Mouse (Mus musculus): ENCODE results near the gene F2rl2. TPM values are rescaled to one million over a fixed set of nuclear protein-coding genes. Genes with fewer than 3 reads are reported as not detected.
A peak's percentile ranks its signal among the peaks of the same experiment; 100 is the strongest.

Gene F2rl2
- total RNA-seq, 2 experiments from 2014 or later: not detected

DNA sequence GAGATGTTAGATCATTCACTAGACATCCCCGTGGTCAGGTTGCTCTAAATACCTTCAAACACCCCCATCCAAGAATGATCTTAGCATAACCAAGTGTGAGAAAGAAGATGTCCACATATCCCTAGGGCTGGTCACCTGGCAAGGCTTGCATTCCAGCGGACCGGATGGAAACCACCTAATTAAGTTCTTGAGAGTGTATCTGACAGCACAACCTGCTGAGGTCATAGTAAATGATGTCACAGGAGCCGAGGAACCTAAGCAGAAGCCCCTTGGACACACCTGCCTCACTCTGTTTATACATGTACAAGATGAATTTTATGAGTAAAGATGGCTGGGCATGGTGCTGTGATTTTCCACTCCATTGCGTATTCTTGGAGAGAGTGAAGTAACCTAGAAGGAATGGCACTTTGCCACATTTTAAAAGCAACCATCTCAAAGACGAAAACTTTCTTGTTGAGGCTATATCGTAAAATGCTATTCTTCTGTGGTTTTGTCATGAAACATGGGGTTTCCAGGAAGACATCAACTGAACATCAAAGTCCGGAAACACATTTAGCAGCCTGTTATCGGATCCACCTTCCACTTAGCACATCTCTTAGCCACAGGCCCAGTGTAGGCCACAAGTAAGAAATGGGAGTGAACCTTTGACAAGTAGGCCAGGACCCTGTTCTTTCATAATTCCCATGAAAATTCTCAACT is 16.1 kb downstream of the F2rl2 start:
- TF ChIP-seq CTCF (IDR thresholded peaks at IDR 0.05): no peak
- DNase-seq: no peak
- Histone ChIP-seq H3K27ac (no peak overlapping the region), H3K4me3 (no peak overlapping the region)
- intact Hi-C loops (cut with DNase I): no loop called here

GRCm38 (mm10) chr13:95714271-95714975 is 17.8 kb downstream of the F2rl2 start:
- intact Hi-C loops (cut with DNase I): no loop called here
- DNase-seq: no peak
- H3K27ac ChIP-seq: no peak overlapping the region
- no peak overlapping the region for H3K4me3 ChIP-seq
- no peak for TF ChIP-seq CTCF (IDR thresholded peaks at IDR 0.05)

- no peak overlapping the region for H3K27ac ChIP-seq
- intact Hi-C loops (cut with DNase I): no loop called here
- no peak overlapping the region for H3K4me3 ChIP-seq
- DNase-seq: no peak
- TF ChIP-seq CTCF (IDR thresholded peaks at IDR 0.05): no peak
Observed at GRCm38 (mm10) chr13:95715356-95715755, 18.7 kb downstream of the F2rl2 start.

GRCm38 (mm10) chr13:95719320-95720232 is 22.9 kb downstream of the F2rl2 start:
- peak; percentile 63 for DNase-seq
- H3K27ac ChIP-seq: no peak overlapping the region
- H3K4me3 ChIP-seq: peak overlapping the region; percentile 51
- intact Hi-C loops (cut with DNase I): loop anchor here (1.0 kb wide), 1 partner anchor 156 kb away; no protein-coding TSS in a partner anchor
- peak; percentile 80 for TF ChIP-seq CTCF (IDR thresholded peaks at IDR 0.05)

DNA sequence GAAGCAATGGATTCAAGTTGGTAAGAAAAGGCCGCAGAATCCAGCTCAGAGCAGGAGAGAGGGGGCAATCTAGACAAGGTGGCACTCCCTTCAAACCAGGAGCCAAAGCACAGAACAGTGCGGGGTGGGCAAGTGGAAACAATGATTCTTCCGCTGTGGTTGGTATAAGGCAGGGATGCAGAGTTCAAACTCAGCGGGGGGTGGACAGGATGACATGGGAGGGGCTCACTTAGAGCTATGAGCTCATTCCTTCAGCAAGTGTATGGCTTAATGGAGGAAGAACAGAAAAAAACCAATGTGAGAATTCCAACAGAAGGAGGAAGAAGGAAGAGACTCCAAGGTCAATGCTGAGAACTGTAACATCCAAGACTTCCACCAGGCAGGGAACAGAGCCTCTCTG is 33.8 kb downstream of the F2rl2 start:
- no peak for TF ChIP-seq CTCF (IDR thresholded peaks at IDR 0.05)
- intact Hi-C loops (cut with DNase I): no loop called here
- DNase-seq: no peak
- Histone ChIP-seq H3K4me3 (no peak overlapping the region), H3K27ac (no peak overlapping the region)

- Histone ChIP-seq H3K27ac (no peak overlapping the region), H3K4me3 (no peak overlapping the region)
- no peak for DNase-seq
- TF ChIP-seq CTCF (IDR thresholded peaks at IDR 0.05): peak; percentile 29; the same call in 1 of the 2 replicates
- intact Hi-C loops (cut with DNase I): no loop called here
Observed at GRCm38 (mm10) chr13:95739651-95740050, 43.0 kb downstream of the F2rl2 start.

DNA sequence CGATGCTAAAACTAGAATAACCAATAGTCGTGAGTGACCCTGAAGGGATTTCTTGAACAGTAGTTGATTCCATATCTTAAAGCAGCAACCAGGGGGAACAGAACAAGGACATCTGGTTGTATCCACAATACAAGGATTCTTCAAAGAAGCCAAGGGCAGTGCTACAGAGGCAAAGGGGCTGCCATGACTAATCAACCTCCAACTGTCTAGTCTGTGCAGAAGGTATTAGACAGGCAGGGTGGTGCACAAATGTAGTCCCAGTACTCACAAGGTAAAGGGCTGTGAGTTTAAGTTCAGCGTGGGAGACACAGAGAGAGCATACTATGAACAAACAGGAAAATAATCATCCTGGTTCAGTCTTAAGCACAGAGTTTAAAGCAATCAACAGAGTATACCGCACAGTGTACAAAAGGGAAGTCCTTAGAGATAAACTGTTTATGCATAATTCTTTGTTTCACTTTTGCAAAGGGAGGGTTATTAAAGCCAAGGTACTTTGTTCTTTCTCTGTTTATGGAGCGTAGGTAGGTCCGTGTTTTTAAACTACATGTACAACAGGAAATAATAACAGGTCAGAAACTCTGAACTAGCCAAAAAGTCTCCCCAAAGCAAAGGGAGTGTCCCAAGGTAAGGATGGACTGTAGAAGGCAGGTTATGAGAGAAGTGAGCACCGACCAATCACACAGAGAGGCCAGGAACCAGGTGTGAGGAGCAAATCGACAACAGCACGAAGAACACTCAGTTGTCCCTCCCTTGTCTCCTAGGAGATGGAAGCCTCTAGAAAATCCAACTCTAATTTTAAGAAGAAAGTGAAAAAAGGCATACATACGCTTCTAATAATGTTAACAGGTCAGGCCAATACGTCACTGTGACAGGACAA is 45.4 kb downstream of the F2rl2 start:
- Histone ChIP-seq H3K4me3 (no peak overlapping the region), H3K27ac (no peak overlapping the region)
- DNase-seq: no peak
- intact Hi-C loops (cut with DNase I): no loop called here
- TF ChIP-seq CTCF (IDR thresholded peaks at IDR 0.05): no peak

- no peak for TF ChIP-seq CTCF (IDR thresholded peaks at IDR 0.05)
- intact Hi-C loops (cut with DNase I): no loop called here
- no peak overlapping the region for H3K4me3 ChIP-seq
- H3K27ac ChIP-seq: no peak overlapping the region
- no peak for DNase-seq
Observed at GRCm38 (mm10) chr13:95742881-95743466, 46.3 kb downstream of the F2rl2 start.

DNA sequence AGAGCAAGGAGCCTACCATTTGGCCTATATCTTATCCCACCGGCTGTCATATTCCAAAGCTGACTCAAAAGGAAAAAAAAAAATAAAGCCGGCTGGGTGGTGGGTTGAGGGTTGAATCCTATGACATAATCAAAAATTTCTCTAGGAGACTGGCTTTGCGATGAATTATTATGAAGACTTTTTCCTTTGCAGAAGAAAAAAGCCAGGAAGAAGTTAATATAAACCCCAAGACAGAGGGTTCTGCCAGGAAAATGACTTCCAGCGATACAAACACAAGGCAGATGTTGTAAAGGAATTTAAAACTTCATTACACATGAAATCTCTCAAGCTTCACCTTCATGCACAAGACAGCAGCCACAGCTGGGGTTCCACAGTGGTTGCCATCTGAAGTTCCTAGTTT is 48.8 kb downstream of the F2rl2 start:
- no peak for TF ChIP-seq CTCF (IDR thresholded peaks at IDR 0.05)
- DNase-seq: no peak
- intact Hi-C loops (cut with DNase I): no loop called here
- Histone ChIP-seq H3K27ac (no peak overlapping the region), H3K4me3 (no peak overlapping the region)

GRCm38 (mm10) chr13:95746509-95746908 is 49.9 kb downstream of the F2rl2 start:
- intact Hi-C loops (cut with DNase I): no loop called here
- peak; percentile 57 for DNase-seq
- H3K27ac ChIP-seq: no peak overlapping the region
- peak; percentile 88 for TF ChIP-seq CTCF (IDR thresholded peaks at IDR 0.05)
- no peak overlapping the region for H3K4me3 ChIP-seq

DNA sequence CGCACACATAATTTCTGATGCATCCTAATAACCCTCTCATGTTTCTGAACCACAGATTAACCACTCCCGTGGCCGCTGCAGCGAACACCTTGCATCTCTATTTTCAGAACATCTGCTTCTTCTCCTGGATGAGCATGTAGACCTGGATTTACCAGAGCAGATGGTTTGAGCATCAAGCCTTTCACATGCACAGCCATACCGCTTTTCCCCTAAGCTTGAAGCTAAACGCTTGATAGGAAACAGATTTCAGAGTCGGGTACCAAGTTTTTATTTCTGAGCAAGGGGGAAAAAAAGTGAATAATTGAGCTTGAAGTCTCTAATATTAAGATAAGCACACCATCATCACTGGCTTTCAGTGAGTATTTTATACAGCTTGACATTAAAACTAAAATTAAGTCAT is 50.4 kb downstream of the F2rl2 start:
- H3K27ac ChIP-seq: no peak overlapping the region
- no peak for TF ChIP-seq CTCF (IDR thresholded peaks at IDR 0.05)
- DNase-seq: no peak
- intact Hi-C loops (cut with DNase I): no loop called here
- no peak overlapping the region for H3K4me3 ChIP-seq

DNA sequence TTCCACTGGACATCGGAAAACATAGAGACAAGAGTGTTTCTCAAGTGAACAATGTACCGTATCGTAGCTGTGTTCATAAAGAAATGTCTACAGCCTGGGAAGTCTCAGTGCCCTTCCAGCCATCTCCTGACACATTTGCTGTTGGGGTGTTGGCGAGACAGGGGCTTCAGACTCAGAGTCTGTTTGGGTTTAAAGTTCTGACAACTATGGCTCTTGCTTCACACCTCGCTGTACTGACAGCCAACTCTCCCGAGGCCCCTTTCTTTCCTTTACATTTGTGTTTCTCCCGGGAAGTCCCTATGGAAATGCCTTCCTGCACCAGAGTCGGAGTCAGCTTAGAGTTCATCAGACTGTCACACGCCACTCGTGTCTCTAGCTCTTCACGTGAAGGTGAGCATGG is 50.9 kb downstream of the F2rl2 start:
- TF ChIP-seq CTCF (IDR thresholded peaks at IDR 0.05): no peak
- DNase-seq: no peak
- Histone ChIP-seq H3K4me3 (no peak overlapping the region), H3K27ac (no peak overlapping the region)
- intact Hi-C loops (cut with DNase I): no loop called here

Other genes with a start within 250 kb of the F2rl2 start
- gene S100z, start 218.1 kb upstream of the F2rl2 start, total RNA-seq (2021): not detected
- gene F2rl1, start 171.6 kb upstream of the F2rl2 start, total RNA-seq (2021): under 1 TPM; 0.36 to 0.45 TPM
- 10 to 100 TPM in 1 of 2 experiments, 1 to 10 TPM in 1; 3.7 to 12.4 TPM for gene F2r, start 78.4 kb upstream of the F2rl2 start, total RNA-seq (2021)
- gene Iqgap2, start 195.1 kb downstream of the F2rl2 start, total RNA-seq (2021): 1 to 10 TPM in 1 of 2 experiments, under 1 TPM in 1; 0.94 to 1.3 TPM

All from gastrocnemius, adult 2 months (tissue).